Mouse (Mus musculus) B cell, adult 2 months (primary cell): ENCODE measurements around the gene Atp8a2.

Source experiments
- DNase-seq, 2 experiments: peaks; one replicate each; pipeline ENCODE4 v3.0.0; 2022

Gene Atp8a2

DNA sequence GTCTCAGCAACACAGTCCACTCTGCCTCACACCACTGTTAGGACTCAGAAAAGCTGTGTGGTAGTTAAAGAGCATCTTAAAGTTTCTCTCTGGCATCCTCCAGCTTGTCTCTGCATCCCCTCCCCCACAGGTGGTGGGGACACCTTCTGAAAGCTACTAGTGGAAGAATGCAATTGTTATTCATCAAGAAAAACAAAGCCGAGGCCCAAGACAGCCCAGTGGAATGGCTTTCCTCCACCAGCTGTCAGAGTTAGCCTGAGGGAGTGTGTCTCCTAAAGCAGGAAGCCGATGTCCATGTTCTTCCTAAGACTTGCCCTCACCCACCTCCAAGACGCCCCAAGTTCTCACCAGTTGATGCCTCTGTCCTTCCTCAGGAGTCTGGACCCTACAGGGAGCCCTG, 48.1 kb downstream of the Atp8a2 start:
- no peak for DNase-seq

- DNase-seq, result no peak
These were observed 53.7 kb downstream of the Atp8a2 start for GRCm38 (mm10) chr14:60143234-60143633.

GRCm38 (mm10) chr14:60138339-60138738, 58.6 kb downstream of the Atp8a2 start:
- DNase-seq, result no peak

GRCm38 (mm10) chr14:60137812-60138211, 59.2 kb downstream of the Atp8a2 start:
- no peak for DNase-seq

- DNase-seq, result no peak
These were observed 61.2 kb downstream of the Atp8a2 start for GRCm38 (mm10) chr14:60135801-60136200.

DNA sequence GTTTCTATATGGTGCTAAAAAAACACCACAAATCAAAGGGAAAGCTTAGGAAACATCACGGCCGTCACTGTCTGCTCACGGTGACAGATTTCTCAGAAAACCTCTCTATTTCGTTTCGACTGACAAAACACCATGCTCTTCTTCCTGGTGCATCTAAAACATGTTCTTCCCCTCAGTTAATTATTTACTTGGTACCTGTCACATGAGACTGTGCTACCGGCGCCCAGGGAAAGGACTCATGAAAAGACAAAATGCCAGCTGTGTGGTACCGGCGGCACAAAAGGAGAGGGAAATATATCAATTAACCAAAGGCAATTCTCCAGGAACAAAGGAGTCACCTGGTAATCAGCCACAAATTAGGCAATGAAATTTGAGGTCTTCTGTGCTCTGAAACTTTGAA, 62.3 kb downstream of the Atp8a2 start:
- DNase-seq, result no peak

GRCm38 (mm10) chr14:60131196-60131876, 65.6 kb downstream of the Atp8a2 start:
- DNase-seq, result no peak

GRCm38 (mm10) chr14:60129564-60129963, 67.4 kb downstream of the Atp8a2 start:
- no peak for DNase-seq

DNA sequence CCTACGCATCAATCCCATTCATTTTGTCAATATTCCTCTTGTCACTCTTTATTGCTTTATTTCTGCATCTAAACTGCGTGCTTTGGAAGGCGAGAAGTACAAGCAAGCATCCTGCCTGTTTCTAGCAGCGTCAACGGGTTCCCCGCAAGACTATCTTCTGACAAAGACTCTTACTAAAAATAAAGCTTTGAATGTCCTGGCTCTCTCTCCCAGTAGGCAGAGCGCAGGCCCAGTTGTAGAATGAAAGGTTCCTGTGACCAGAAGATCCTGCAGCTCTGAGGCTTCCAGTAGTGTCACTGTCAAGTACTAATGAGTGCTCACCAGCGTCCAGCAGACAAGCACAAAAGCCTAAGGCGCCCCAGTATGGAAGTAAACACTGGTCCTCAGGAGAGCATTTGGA, 71.8 kb downstream of the Atp8a2 start:
- DNase-seq, result no peak

- DNase-seq, result no peak
These were observed 75.4 kb downstream of the Atp8a2 start for GRCm38 (mm10) chr14:60121572-60121971.

DNA sequence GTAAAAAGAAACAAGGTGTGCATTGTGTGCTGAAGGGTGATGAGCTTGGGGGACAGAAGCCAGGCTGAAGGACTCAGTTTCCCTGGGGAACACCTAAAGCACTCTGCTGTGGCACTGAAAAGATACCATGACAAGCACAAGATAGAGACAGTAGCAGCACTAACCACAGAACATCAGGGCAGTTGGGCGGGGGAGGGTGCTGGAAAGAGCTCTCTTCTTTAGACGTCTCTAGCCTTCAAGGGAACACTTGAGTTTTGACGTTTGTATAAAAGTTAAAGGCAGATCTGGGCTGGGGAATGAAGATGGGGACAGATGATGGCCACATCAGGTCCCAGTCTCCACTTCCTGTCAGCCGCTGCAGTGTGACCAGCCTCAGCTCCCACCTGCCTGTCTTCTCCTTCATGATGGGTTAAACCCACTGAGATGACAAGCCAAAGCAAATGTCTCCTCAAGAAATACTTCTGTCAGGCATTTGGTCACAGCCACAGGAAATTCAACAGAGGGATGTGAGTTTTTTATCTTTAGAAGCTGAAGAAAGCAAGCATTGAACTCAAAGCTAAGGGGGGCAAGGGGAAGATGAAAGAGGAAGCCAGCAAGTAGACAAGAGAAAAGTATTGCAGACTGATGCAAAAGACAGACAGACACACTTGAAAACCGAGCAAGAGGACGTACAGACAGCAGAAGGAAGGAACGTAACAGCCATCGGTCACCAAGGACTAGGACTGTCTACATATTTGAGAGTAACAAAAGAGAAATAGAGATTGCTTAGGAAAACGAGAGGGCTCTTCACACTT, 79.0 kb downstream of the Atp8a2 start:
- no peak for DNase-seq

DNA sequence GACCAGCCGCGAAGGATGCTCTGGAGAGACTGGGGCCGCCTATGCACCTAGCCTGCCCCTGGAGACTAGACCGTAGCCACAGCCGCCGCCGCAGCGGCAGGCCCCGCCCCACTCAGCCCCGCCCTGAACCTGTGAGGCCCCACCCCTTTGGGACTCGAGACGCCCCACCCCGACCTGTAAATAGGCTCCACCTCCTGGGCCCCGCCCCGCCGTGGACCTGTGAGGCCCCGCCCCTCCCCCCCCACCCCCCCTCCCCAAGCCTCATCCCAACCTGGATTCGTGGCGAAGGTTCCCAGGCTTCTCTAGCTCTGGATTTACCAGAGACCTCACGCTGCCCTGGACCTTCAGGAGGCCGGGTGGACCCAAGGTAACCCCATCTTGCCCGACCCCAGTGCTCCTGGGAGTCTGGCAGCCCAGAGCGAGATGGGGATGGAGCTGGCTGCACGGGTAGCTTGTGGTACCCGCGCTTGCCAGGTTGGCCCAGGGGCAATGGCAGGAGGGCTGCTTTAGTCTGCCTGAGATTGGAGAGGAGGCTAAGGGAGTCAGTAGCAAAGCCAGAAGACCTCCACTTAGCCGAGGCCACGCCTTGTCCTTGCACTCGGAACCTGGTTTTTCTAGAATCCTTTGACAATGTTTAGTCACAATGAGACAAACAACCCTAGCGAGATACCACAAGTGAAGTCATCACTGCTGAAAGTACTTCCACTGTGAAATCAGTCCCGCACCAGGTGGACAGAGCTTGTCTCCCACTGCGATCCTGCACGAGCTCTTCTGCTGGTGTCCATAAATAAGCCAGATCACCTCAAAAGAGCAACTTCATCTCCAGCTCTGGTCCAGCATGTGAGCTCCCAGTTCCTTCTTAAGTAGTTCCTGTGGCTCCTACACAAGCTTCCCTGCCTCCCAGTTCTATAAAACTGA, 109.9 kb downstream of the Atp8a2 start:
- peak; percentile 22 to 30 for DNase-seq

DNA sequence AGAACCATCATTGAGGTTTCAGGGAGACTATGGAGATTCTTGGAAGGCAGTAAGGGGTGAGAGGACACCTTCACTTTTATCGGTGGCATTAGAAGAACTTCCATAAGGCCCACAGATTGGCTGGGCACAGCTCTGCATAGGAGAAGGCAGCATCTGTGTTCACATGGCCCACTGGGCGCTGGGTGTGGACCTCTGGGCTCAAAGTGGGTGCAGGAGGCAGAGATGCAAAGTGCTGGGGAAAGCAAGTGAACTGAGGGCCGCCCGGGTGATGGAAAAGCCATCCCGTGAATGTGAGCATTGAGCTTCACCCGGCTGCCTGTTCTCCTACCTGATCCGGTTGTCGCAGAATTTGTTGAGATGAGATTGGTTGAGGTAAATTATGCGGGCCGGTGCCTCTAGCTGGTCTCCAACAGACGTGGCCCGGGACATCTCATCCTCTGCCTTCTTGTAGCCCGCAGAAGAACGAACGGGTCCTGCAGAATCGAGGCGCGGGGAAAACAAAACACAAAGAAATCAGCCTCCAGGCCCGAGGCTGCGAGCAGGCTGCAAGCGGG, 110.6 kb downstream of the Atp8a2 start:
- DNase-seq, result no peak

GRCm38 (mm10) chr14:60082771-60083170, 114.2 kb downstream of the Atp8a2 start:
- DNase-seq, result no peak

DNA sequence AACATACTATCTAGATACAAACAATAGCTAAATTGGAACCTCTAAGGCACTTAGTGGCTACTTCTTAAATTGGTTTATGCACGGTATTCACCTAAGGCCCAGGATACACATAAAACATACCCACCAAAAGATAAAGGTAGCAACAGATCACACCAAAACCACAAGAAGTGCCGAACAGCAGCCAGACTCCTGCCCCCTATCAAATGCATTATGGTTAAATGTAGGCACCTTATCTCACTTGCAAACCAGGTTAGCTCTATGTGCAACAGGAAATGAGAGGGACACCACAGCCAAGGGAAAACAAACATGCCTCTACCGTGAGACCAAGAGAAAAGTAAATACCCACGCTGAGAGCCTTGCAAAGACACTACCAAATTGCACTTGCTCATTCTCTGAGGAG, 124.5 kb downstream of the Atp8a2 start:
- no peak for DNase-seq

GRCm38 (mm10) chr14:60065186-60065585, 131.8 kb downstream of the Atp8a2 start:
- DNase-seq, result no peak

DNA sequence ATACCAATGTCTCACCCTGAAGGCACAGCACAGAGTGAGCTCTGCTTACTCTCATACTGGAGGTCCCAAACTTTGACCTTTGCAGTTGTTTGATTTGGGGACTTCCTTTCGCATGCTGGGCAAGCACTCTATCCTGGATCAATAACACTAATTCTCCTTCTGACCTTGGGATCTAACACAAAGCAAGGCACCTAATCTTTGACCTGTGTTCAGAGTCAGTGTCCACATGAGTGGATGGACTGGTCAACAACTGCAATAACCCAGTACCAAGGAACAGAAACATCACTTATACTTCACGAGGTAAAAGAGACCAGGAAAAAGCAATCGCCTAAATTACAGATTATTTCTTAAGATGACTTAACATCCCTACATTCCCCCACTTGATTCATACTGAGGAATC, 136.0 kb downstream of the Atp8a2 start:
- DNase-seq, result no peak

DNA sequence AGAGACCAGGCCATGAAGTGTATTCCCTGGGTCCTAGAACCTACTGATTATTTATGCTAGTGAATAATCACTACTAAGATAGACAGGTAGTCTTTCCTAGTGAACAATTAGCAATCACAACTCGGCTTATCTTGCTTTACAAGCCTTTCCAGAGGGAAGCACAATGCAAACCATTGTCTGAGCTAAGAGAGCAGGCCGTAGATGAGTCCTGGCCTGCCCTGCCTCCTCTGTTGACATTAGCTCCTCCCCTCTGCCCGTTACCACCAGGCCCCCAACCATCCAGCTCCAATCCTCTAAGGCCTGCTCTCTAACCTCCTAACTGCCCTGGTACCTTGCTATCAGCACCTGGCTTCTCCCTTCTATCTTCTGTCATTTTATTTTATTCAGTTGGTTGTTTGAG, 138.1 kb downstream of the Atp8a2 start:
- DNase-seq, result no peak

DNA sequence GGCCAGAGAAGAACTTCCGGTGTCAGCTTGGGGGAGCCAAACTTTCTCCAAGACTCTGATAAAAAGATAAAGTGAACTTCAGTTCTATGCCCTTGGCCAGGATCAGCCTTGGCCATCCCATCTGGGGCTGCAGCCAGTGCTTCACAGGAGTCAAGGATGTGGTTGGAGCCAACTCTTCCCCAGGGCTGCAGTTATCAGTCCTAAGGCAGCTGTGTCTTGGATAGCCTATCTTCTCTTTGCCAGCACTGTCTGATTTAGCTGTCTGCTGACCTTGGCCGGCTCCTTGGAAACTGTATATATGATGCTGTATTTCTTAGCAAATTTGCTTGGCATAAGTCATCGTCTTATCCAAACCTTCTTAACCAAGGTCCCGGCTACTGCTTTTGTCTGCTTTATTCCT, 141.7 kb downstream of the Atp8a2 start:
- no peak for DNase-seq

DNA sequence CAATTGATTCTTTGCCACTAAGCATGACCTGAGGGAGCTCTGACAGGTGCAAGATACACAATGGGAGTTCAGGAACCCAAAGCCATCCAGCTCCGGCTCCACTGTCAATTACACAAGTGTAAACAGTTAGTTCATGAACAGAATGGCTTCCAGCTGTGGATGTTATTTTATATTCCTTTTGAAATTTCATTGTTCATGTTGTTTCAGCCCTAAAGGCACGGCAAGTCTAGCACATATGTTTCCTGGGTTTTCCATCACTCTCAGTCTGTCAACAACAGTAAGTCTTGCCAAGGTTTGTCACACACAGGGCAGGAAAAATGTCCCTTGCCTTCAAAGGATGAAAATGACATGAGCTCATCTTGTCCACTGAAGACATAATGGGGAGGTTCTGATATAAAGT, 166.3 kb downstream of the Atp8a2 start:
- DNase-seq, result no peak

DNA sequence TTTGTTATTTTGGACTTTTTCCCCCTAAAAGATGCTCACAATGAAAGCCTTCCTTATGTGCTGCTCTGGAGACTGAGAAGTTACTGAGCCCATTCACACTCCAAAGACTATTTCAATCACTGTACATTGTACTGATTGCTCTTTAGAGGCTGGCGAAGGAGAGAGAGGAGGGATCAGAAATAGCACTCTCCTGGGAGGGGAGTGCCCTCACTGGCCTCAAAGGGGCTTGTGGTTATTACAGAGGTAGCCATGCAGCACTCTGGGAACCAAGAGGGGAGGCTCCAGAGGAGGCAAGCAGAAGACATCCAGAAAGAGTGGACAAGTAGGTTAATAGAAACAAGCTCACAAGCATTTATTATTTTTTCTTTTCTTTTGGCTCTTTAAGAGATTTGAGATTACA, 169.8 kb downstream of the Atp8a2 start:
- DNase-seq, result no peak

- DNase-seq, result no peak
These were observed 170.3 kb downstream of the Atp8a2 start for GRCm38 (mm10) chr14:60026647-60027046.

GRCm38 (mm10) chr14:60015891-60016290, 181.1 kb downstream of the Atp8a2 start:
- DNase-seq, result peak; percentile 74 to 76
